Mouse (Mus musculus): ENCODE measurements around the gene Selenot. TPM values are rescaled to one million over a fixed set of nuclear protein-coding genes. Genes with fewer than 3 reads are reported as not detected.

Gene Selenot
- polyA plus RNA-seq (2012; rRNA removed), result 8.5 and 9.0 TPM in 2 replicates

DNA sequence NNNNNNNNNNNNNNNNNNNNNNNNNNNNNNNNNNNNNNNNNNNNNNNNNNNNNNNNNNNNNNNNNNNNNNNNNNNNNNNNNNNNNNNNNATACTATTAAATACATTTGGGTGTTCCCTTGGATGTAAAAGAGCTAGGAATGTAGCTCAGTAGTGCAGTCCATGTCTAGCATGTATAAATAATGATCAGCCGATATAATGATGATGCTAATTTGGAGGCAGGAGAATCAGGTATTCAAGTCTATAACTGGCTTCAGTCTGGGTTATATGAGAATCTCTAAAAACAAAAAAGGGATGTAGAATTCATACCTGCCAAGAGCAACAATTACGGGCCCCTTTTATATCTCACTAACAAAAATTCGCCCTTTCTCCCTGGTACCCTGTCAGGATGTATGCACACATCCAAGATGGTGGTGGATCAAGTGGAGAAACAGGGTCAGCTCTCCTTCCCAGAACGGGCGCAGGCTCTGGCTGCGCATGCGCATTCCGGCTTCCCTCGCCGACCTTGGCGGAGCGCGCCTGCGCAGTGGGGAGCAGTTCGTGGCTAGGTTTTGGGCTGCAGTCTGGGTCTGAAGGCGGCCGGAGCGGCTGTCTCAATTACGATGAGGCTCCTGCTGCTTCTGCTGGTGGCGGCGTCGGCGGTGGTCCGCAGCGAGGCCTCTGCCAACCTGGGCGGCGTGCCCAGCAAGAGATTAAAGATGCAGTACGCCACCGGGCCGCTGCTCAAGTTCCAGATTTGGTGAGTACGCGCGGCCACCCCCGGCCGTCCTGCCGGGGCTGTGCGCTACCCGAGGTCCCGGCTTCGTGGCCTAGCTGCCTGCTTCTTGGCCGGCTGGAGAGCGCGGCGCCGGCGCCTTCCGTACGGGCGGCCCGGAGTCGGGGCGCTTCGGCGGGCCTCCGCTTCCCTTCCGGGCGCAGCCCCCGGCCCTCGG, at the start of gene Selenot:
Gene Selenot, plus strand, starts transcription at position 500 of the 930 bp plus-strand sequence.

DNA sequence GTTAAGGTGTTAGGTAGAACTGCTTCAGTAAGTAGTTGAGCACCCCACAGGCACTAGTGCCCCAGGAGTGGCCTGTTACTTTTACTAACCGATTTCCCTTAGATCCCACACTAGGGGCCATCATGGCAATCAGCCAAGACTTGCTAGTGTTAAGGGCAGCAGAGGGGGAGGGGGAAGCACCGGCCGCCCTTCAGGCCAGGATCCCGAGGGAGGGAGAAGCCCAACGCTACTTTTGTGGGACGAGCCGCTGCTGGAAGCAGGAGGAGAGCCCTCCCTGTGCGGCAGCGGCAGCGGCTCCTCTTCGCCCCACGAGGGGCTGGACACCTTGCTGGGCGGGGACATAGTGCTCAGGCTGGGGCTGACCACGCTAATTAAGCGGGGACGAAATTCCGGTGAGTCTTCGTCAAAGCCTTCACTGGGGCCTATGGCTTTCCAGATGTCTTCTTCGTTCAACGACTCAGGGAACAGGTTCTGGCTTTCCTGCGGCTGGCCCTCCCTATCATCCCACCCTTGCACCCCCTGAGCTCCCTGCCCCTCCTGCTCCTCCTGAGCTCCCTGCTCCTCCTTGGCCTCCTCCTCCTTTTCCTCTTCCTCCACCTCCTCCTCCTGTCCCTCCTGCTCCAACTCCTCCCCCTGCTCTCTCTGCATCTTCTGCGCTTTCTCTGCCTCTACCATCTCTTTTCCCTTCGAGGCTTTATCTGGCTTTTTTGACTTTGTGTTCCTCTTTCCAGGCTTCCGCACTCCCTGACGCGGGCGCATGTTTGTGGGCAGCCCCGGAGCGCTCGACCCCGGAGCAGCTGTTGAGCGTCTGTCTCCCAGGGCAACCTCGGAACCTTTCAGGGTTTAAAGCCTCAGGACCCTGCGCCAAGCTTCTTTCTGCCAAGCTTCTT, 60.2 kb downstream of the Selenot start, which contains the start of gene Erich6:
Gene Erich6, minus strand, starts transcription at position 802 of the 890 bp plus-strand sequence.

Other genes starting within 250 kb of the Selenot start
- 9.0 and 21.1 TPM in 2 replicates for gene Tsc22d2, start 161.9 kb upstream of the Selenot start, polyA plus RNA-seq (2012; rRNA removed)
- 0.37 and 0.75 TPM in 2 replicates for gene Eif2a, start 50.8 kb upstream of the Selenot start, polyA plus RNA-seq (2012; rRNA removed)
- 25.3 and 53.5 TPM in 2 replicates for gene Serp1, start 50.7 kb upstream of the Selenot start, polyA plus RNA-seq (2012; rRNA removed)
- not detected in 2 replicates for gene Erich6, start 60.6 kb downstream of the Selenot start, polyA plus RNA-seq (2012; rRNA removed)
- gene Siah2, start 115.8 kb downstream of the Selenot start, polyA plus RNA-seq (2012; rRNA removed), result 11.9 and 17.1 TPM in 2 replicates
- not detected in 2 replicates for gene Mindy4b-ps, start 245.7 kb downstream of the Selenot start, polyA plus RNA-seq (2012; rRNA removed)